Mouse (Mus musculus) granulocyte monocyte progenitor cell, adult 5-6 weeks (primary cell): ENCODE measurements around the gene Kif26b. TPM values are rescaled to one million over a fixed set of nuclear protein-coding genes. Genes with fewer than 3 reads are reported as not detected.

Experiments used
- ATAC-seq: replicated peaks from 2 replicates; pipeline ENCODE4 v1.8.0; 2016; ENCODE audit warnings: mild to moderate bottlenecking, moderate TSS enrichment, inconsistent platforms; ENCODE audit not compliant: poor library complexity, severe bottlenecking
- total RNA-seq, 2 experiments: library from RNA; stranded (forward) in 1 of 2; stranded (reverse) in 1 of 2; fragments of 200-712, 200-1000 nt in 1 of 2; fragments of >200 nt in 1 of 2; fragmentation: Nextera tagmentation in 1 of 2; gene quantifications; 2 replicates each; pipeline ENCODE4 v1.2.3; 2014 to 2017

The Kif26b gene
- total RNA-seq, 2 experiments from 2014 or later, result 0.21 TPM

GRCm38 (mm10) chr1:178644954-178645353, 116.0 kb downstream of the Kif26b start:
- no peak for ATAC-seq

DNA sequence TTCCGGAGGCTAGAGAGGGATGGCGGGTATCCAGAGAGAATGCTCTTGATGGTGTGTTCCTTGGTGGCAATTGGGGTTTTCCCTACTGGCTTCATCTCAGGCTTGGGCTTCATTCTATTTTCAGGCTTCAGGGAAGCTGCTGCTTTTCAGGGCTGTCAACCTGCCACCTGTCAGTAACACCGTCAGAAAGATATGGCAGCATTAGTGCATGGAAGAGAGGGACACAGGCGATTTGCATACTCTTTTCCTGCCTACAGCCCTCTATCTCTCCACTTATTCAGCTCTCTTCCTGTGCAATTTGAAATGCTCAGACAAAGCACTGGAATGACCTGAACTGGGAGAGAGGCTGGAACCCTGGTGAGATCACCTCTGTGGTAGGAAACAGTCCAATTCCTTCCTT, 117.7 kb downstream of the Kif26b start:
- ATAC-seq, result no peak

DNA sequence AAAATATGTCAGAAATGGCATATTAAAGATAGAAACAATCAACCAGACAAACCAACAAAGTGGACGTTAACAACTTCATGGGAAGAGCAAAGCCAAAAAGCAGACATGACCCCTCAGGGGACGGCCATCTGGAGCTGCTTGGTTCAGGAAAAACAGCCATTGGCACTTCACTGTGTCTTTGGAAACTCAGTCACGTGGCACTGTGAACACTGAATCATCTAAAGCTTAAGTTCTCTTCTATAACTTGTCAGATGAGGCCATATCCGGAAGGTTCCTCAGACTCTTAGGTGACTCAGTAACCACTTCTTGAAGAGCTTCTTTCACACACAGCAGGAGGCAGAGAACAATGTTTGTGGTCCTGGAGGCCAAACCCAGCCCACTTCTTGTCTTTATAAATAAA, 126.6 kb downstream of the Kif26b start:
- no peak for ATAC-seq

- no peak for ATAC-seq
These were observed 132.1 kb downstream of the Kif26b start for GRCm38 (mm10) chr1:178661035-178661434.

- no peak for ATAC-seq
These were observed 132.6 kb downstream of the Kif26b start for GRCm38 (mm10) chr1:178661556-178661955.

DNA sequence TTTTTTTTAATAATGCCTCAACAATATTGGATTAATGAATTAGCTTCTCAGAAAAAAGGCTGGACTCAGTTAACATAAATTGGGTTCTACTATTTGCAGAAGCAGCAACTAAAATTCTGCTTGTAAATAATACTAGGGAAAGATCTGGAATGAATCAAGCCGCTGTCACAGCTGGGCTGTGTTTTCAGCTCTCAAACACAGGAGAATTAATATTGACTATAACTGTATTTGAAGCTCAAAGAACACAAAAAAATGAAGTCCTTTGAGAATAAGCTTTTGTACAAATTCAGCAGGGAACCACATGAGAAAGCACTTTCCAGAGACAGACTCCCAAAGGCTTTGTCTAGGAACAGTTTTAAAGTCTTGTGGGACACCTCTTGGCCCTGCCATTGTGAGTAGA, 134.6 kb downstream of the Kif26b start:
- no peak for ATAC-seq

GRCm38 (mm10) chr1:178664271-178664969, 135.5 kb downstream of the Kif26b start:
- ATAC-seq, result peak; percentile 72

DNA sequence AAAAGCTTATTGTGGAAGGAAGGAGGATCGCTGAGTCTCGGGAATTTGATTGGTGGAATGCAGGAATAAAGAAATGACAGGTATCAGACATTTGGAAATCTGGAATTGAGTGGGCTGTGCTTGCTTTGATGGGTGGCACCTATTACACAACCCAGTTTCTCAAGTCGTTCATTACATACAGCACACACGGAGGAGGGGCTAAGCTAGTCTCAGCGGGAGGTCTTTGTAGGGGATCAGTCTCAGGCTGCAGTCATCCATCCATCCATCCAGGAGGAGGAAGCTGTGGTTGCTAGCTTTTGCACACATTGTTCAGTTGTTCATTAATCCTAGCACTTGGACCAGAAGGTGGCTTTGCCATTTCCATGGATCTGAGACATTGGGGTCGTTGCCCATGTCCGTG, 137.6 kb downstream of the Kif26b start:
- peak; percentile 83 for ATAC-seq

- no peak for ATAC-seq
These were observed 138.9 kb downstream of the Kif26b start for GRCm38 (mm10) chr1:178667808-178668207.

- ATAC-seq, result no peak
These were observed 140.0 kb downstream of the Kif26b start for GRCm38 (mm10) chr1:178668907-178669306.

GRCm38 (mm10) chr1:178673051-178673450, 144.1 kb downstream of the Kif26b start:
- ATAC-seq, result no peak

GRCm38 (mm10) chr1:178673506-178673905, 144.6 kb downstream of the Kif26b start:
- no peak for ATAC-seq

GRCm38 (mm10) chr1:178675542-178676252, 146.8 kb downstream of the Kif26b start:
- peak; percentile 63 for ATAC-seq

- ATAC-seq, result no peak
These were observed 148.2 kb downstream of the Kif26b start for GRCm38 (mm10) chr1:178677160-178677559.

- peak; percentile 71 for ATAC-seq
These were observed 148.8 kb downstream of the Kif26b start for GRCm38 (mm10) chr1:178677630-178678221.

- ATAC-seq, result no peak
These were observed 154.7 kb downstream of the Kif26b start for GRCm38 (mm10) chr1:178683631-178684030.

GRCm38 (mm10) chr1:178684991-178685680, 156.2 kb downstream of the Kif26b start:
- ATAC-seq, result no peak; the same call in 1 of the 2 replicates

DNA sequence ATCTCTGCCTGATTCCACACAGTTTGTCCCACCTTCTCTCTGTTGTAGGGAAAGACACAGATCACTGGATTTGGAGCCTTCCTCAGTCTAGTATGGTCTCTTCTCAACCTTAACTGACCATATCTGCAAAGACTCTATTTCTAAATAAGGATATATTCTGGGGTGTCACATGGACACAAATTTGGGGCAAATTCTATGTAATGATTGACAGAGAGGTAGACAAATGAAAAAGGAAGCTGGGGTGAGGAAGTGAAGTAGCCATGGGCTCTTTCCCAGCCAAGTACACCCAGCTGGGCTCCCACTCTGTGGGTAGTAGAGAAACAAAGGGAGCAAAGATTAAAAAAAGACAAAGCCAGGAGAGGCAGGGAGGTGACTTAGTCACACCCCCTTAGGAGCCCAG, 158.0 kb downstream of the Kif26b start:
- no peak for ATAC-seq

- ATAC-seq, result no peak; the same call in 1 of the 2 replicates
These were observed 160.6 kb downstream of the Kif26b start for GRCm38 (mm10) chr1:178689512-178689911.

DNA sequence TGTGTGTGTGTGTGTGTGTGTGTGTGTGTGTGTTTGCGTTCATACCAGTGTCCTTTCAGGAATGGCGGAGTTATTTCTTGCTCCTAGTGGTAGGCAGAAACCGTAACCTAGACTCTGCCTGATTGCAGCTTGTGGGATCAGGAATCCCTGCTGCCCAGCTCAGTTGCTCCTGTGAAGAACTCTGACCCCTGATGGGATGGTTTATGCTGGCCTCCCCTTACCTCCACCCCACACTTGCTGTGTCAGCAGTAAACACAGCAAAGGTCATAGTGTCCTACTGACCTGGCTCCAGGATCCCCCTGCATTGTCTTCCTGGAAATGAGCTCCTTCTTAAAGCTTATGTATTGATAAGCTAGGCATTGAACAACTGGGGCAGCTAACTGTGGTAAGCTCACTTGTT, 162.8 kb downstream of the Kif26b start:
- ATAC-seq, result no peak

GRCm38 (mm10) chr1:178700102-178700501, 171.2 kb downstream of the Kif26b start:
- no peak for ATAC-seq
